Mouse (Mus musculus): ENCODE data around the gene Ggta1. TPM values are rescaled to one million over a fixed set of nuclear protein-coding genes. Genes with fewer than 3 reads are reported as not detected.
A peak's percentile ranks its signal among the peaks of the same experiment; 100 is the strongest.

Ggta1 gene
- polyA plus RNA-seq, 1 experiment from 2014 or later, result 5.0 TPM

DNA sequence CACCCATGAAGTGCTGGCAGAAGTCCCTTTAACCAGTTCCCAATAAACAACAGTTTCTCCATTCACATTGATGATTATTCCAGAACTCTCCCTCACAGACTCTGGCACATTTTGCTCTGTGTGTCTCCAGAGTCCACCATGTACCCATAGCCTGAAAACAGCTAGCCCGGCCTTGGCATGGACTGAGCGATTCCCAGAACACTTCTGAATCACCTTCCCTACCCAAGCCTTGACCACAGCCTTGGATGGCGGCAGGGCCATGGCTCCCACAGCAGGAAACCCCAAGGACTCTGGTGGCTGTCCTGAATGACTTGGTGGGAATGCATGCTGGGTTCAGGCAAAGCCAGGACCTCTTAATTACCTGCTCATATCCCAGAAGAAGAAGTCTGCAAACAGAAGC lies 22.6 kb downstream of the Ggta1 start:
- 91% methylated on average over 3 of the region's 3 CpGs for WGBS
- Histone ChIP-seq H3K27me3 (ENCODE audit: insufficient read depth, poor library complexity, severe bottlenecking) (no peaks in the 10 kb centered on the region), H3K9me3 (no peaks in the 10 kb centered on the region), H3K36me3 (no peaks in the 10 kb centered on the region), H3K4me1 (replicated peaks) (peaks cover 3% of the 10 kb centered on the region), H3K27ac (no peak overlapping the region), H3K4me3 (no peak overlapping the region)
- no peak for DNase-seq (ENCODE audit: low spot score)

DNA sequence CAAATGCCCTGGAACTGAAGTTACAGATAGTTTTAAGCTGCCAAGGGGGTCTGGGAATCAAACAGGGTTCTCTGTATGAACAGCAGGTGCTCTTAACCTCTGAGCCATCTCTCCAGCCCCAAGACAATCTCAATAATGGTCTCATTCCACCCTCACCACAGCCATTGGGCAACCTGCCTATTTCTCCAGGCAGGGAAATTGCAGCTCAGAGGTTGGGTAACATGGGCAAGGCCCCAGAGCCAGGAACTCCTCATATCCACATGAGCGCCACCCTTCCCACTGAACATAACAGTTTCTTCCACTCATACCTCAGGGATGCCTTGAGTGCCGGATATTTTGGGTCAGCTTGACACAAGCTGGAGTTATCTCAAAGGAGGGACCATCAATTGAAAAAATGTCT lies 25.2 kb downstream of the Ggta1 start:
- peaks cover 17% of the 10 kb centered on the region for H3K4me1 ChIP-seq (replicated peaks)
- DNase-seq (ENCODE audit: low spot score), result no peak
- 93% methylated on average over 2 of the region's 2 CpGs for WGBS
- H3K4me3 ChIP-seq, result no peak overlapping the region
- H3K27ac ChIP-seq, result no peak overlapping the region
- H3K9me3 ChIP-seq, result no peaks in the 10 kb centered on the region
- H3K36me3 ChIP-seq, result no peaks in the 10 kb centered on the region
- H3K27me3 ChIP-seq (ENCODE audit: insufficient read depth, poor library complexity, severe bottlenecking), result no peaks in the 10 kb centered on the region

DNA sequence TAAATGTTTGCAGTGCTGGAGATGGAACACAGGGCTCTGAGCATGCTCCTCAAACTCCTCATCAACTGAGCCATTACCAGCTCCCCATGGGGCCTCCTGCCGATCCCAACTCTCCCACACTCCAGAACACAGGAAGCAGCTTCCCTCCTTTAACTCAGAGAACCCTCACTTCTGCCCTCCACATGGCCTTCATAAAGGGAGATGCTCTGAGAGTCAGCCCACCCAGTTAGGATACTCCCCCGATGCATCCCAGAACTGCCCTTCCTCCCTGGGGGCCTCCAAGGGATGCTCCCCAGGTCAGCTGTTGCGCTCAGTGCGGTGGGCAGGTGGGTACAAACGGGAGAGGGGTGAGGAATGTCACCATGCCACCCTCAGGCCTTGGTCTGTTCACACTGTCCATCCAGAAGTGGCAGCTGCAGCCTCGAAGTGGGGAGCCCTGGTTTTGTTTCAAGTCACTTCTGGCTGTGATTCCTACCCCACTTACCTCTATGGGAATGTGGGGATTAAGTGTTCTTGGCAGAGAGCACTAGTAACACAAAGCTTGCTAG lies 28.4 kb downstream of the Ggta1 start:
- WGBS, result 88% methylated on average over 6 of the region's 6 CpGs
- H3K4me1 ChIP-seq (replicated peaks), result peaks cover 27% of the 10 kb centered on the region

DNA sequence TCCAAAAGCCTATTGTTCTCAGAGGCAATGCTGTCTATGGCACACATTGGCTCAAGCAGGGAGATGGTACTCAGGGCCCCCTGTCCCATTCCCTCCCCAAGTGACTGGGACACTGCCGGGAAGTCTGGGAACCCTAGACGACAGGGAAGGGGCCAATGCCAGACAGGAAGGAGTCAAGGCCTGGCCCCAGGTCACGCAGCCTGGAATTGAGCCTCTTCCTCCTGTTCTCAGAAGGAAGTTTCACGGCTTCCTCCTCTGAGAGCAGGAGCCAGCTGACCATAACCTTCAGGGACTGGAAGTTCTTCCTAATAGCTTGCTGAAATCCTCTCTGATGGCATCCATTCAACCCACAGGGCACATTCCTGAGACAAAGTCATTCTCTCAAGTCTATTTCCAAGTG lies 29.6 kb downstream of the Ggta1 start:
- Histone ChIP-seq H3K27ac (peak overlapping the region; percentile 75; the same call in 1 of the 2 replicates), H3K9me3 (no peaks in the 10 kb centered on the region), H3K4me1 (replicated peaks) (peaks cover 37% of the 10 kb centered on the region), H3K36me3 (no peaks in the 10 kb centered on the region), H3K4me3 (no peak overlapping the region), H3K27me3 (ENCODE audit: insufficient read depth, poor library complexity, severe bottlenecking) (no peaks in the 10 kb centered on the region)
- 68% methylated on average over 4 of the region's 4 CpGs for WGBS
- no peak for DNase-seq (ENCODE audit: low spot score)

More for the DNA sequence above, 28.4 kb downstream of the Ggta1 start:
- no peak for DNase-seq (ENCODE audit: low spot score)
- Histone ChIP-seq H3K9me3 (no peaks in the 10 kb centered on the region), H3K36me3 (no peaks in the 10 kb centered on the region), H3K27me3 (ENCODE audit: insufficient read depth, poor library complexity, severe bottlenecking) (no peaks in the 10 kb centered on the region), H3K27ac (no peak overlapping the region), H3K4me3 (no peak overlapping the region)

DNA sequence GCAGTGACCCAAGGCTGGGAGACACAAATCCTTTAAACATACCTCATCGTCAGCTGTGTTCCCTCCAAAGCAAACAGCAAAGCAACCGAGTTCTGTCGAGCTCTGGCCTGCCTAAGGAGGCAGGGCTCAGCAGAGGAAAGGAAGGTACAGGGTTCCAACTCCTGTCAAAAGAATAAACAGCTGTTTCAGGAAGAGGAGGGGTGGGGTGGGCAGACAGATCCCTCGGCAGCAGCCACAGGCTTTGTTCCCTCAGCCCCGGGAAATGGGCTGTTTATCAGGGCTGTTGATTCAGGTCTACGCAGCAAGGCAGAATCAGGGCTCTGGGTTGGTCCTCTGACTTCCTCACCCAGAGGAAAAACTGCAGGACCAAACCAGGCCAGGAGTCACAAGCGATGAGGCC lies 30.6 kb downstream of the Ggta1 start:
- Histone ChIP-seq H3K27ac (peak overlapping the region; percentile 75), H3K36me3 (no peaks in the 10 kb centered on the region), H3K27me3 (ENCODE audit: insufficient read depth, poor library complexity, severe bottlenecking) (no peaks in the 10 kb centered on the region), H3K9me3 (no peaks in the 10 kb centered on the region), H3K4me3 (no peak overlapping the region), H3K4me1 (replicated peaks) (peaks cover 42% of the 10 kb centered on the region)
- 38% methylated on average over 7 of the region's 7 CpGs for WGBS
- no peak for DNase-seq (ENCODE audit: low spot score)

DNA sequence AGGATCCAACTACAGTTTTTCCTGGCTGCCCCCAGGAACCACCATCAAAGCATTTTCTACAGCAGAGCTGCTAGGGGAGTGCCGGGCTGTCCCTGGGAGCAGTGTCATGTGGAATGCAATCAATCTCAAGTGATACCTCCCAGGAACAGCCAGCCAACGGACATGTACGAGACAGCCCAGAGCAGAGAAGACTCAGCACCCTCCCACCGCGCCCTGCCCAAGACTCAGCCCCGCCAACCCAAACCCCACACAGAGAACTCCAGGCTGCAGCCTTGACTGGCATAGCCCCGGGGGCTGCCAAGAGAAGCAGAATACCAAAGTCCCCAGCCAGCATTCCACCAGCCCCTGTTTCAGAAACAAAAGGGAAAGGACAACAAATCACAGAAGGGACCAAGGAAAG lies 31.0 kb downstream of the Ggta1 start:
- no peak for DNase-seq (ENCODE audit: low spot score)
- Histone ChIP-seq H3K4me3 (peak overlapping the region; percentile 12; the same call in 1 of the 2 replicates), H3K36me3 (no peaks in the 10 kb centered on the region), H3K4me1 (replicated peaks) (peaks cover 46% of the 10 kb centered on the region), H3K27ac (peak overlapping the region; percentile 75; the same call in 1 of the 2 replicates), H3K9me3 (no peaks in the 10 kb centered on the region), H3K27me3 (ENCODE audit: insufficient read depth, poor library complexity, severe bottlenecking) (no peaks in the 10 kb centered on the region)
- 48% methylated on average over 7 of the region's 7 CpGs for WGBS

DNA sequence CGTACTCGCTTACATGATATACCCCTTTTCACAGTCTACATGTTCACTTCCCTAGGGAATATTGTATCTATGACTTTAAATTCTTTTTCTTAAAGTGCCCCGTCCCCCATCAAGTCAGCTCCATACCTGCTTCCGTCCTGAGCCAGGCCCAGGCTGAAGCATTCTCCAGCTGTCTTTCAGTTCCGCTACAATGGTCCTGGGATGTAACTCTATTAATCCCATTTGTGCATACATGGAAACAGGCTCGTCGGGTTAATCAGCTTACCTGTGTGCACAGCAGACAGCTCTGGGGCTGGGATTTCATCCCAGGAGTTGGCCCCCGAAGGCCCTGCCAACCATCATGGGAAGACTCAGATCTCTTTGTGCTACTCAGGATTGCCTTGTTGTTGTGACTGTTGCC lies 32.2 kb downstream of the Ggta1 start:
- Histone ChIP-seq H3K27me3 (ENCODE audit: insufficient read depth, poor library complexity, severe bottlenecking) (no peaks in the 10 kb centered on the region), H3K27ac (no peak overlapping the region), H3K4me3 (no peak overlapping the region), H3K9me3 (no peaks in the 10 kb centered on the region), H3K36me3 (no peaks in the 10 kb centered on the region), H3K4me1 (replicated peaks) (peaks cover 46% of the 10 kb centered on the region)
- no peak for DNase-seq (ENCODE audit: low spot score)
- 87% methylated on average over 8 of the region's 8 CpGs for WGBS

DNA sequence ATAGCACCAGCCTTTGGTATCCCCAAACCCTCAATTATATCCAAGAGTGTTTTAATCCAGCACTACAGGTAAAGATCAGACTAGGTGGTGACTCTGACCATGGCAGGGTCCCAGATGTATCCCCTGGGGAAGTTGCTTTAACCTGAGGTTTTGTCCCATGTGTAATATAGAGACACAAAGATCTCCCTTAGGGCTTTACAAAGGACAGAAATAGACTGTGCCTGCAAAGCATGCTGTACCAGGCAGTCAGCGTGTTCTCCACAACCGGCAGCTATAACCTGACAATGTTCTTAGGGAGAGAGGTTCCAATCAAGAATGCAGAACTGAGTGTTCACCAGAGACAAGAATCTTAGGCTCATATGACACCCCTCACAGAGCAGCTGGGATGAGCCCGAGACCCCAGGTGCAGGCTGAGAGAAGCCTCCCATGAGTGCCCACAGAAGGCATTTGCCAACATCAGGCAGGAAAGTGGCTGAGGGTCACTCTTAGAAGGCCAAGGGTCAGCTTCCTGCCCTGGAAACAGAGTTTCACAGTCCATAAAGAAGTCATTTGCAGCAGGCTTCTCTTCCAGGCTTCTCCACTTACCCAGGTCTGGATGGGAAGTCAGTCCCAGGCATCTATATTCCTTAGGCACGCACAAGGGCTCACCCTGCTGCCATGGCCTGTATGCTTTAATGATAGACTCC lies 34.3 kb downstream of the Ggta1 start:
- H3K9me3 ChIP-seq, result no peaks in the 10 kb centered on the region
- DNase-seq (ENCODE audit: low spot score), result no peak

DNA sequence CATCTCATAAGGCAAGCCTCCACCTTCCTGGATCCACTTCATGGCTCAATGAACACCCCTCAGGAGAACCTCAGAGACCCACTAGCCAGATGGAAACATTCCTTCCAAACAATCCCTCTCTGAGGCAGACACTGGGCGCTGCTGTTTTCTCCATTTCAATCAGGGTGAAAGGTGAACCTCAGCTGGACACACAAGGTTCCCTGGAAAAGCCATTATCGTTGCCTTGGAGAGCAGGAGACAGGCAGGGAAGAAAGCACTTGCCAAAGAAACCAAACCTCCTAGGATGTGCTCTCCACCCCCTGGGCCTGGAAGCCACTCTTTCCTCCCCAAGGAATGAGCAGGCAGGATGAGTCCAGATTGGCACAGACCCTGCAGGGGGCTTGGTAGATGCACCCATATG lies 35.5 kb downstream of the Ggta1 start:
- DNase-seq (ENCODE audit: low spot score), result no peak
- WGBS, result 26% methylated on average over 2 of the region's 2 CpGs
- peaks cover 27% of the 10 kb centered on the region for H3K4me1 ChIP-seq (replicated peaks)

More for the DNA sequence above, 34.3 kb downstream of the Ggta1 start:
- no peaks in the 10 kb centered on the region for H3K27me3 ChIP-seq (ENCODE audit: insufficient read depth, poor library complexity, severe bottlenecking)
- WGBS, result 75% methylated on average over 4 of the region's 4 CpGs
- no peak overlapping the region for H3K4me3 ChIP-seq
- H3K4me1 ChIP-seq (replicated peaks), result peaks cover 38% of the 10 kb centered on the region
- H3K36me3 ChIP-seq, result no peaks in the 10 kb centered on the region
- H3K27ac ChIP-seq, result peak overlapping the region; percentile 6; the same call in 1 of the 2 replicates

DNA sequence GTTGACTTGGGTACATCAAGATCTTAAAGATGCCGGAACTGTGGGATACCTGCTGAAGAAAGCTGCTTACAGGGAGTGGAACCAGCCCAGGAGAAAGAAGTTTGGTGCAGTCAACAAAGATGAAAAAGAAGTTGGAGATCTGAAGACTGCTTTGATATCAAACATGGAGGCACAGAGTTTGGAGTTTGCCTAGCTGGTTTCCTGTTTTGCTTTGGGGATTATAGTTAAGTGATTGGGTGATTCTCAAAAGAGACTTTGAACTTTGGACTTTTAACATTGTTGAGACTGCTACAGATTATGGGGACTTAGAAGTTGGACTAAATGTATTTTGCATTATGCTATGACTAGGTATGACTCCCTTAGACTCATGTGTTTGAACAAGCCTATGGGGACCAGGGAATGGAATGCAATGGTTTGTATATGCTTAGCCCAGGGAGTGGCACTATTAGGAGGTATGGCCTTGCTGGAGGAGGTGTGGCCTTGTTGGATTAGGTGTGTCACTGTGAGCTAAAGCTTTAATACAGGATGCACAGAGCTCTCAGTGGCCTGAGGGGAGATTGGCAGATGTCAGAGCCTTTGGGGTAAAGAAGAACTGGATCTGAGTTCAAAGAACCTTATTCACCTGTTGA lies 39.2 kb downstream of the Ggta1 start:
- Histone ChIP-seq H3K4me1 (replicated peaks) (peaks cover 12% of the 10 kb centered on the region), H3K36me3 (peaks cover 9% of the 10 kb centered on the region; the same call in 1 of the 2 replicates), H3K27me3 (ENCODE audit: insufficient read depth, poor library complexity, severe bottlenecking) (no peaks in the 10 kb centered on the region), H3K27ac (no peak overlapping the region), H3K4me3 (no peak overlapping the region), H3K9me3 (peaks cover 5% of the 10 kb centered on the region; the same call in 1 of the 2 replicates)
- 100% methylated on average over 1 of the region's 1 CpGs for WGBS
- no peak for DNase-seq (ENCODE audit: low spot score)

More for the DNA sequence above, 35.5 kb downstream of the Ggta1 start:
- Histone ChIP-seq H3K36me3 (no peaks in the 10 kb centered on the region), H3K27ac (0 out of 2 replicates have a peak overlapping the region, but pooled peaks have one; percentile 47), H3K27me3 (ENCODE audit: insufficient read depth, poor library complexity, severe bottlenecking) (no peaks in the 10 kb centered on the region), H3K9me3 (no peaks in the 10 kb centered on the region), H3K4me3 (no peak overlapping the region)

DNA sequence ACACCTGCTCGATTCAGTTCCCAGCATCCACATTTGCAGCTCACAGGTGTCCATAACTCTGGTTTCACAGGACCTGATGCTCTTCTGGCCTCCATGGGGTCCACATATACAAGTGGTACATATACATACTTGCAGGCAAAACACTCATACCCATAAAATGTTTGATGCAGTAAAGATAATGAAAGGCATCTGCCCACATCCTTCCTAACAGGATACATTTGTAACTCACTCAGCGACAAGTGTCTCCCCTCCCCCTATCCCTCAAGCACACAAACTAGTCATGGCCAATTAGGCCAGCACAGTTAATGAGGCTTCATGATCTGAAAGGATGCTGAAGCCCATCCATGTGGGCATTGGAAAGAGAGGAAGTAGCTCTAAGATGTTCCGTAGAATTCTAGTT lies 40.6 kb downstream of the Ggta1 start:
- no peak overlapping the region for H3K4me3 ChIP-seq
- H3K9me3 ChIP-seq, result peaks cover 5% of the 10 kb centered on the region; the same call in 1 of the 2 replicates
- WGBS, result 89% methylated on average over 3 of the region's 3 CpGs
- no peaks in the 10 kb centered on the region for H3K27me3 ChIP-seq (ENCODE audit: insufficient read depth, poor library complexity, severe bottlenecking)
- no peak overlapping the region for H3K27ac ChIP-seq
- peaks cover 9% of the 10 kb centered on the region; the same call in 1 of the 2 replicates for H3K36me3 ChIP-seq
- peaks cover 3% of the 10 kb centered on the region for H3K4me1 ChIP-seq (replicated peaks)
- no peak for DNase-seq (ENCODE audit: low spot score)

DNA sequence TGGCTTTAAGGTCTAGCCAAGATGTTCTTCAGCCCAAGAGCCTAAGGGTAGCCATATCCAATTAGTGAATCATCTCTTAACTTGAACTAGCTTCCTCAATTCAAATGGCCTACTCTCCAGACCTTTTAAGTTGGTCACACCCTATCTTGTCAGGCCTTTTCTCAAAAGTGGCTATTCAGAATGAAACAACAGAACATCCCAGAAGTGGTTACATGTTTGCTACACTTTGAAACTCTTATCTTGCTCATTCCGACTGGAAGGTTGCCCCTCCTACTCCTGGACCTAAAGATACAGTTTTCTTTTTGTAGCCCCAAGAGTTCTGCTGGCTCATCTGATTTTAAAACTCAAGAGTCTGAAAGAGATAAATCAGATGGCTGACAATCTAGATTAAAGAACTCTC lies 42.4 kb downstream of the Ggta1 start:
- DNase-seq (ENCODE audit: low spot score), result no peak
- WGBS, result 81% methylated on average over 1 of the region's 1 CpGs
- Histone ChIP-seq H3K27ac (no peak overlapping the region), H3K4me3 (no peak overlapping the region), H3K27me3 (ENCODE audit: insufficient read depth, poor library complexity, severe bottlenecking) (no peaks in the 10 kb centered on the region), H3K9me3 (peaks cover 5% of the 10 kb centered on the region; the same call in 1 of the 2 replicates), H3K4me1 (replicated peaks) (no peaks in the 10 kb centered on the region), H3K36me3 (peaks cover 9% of the 10 kb centered on the region; the same call in 1 of the 2 replicates)

DNA sequence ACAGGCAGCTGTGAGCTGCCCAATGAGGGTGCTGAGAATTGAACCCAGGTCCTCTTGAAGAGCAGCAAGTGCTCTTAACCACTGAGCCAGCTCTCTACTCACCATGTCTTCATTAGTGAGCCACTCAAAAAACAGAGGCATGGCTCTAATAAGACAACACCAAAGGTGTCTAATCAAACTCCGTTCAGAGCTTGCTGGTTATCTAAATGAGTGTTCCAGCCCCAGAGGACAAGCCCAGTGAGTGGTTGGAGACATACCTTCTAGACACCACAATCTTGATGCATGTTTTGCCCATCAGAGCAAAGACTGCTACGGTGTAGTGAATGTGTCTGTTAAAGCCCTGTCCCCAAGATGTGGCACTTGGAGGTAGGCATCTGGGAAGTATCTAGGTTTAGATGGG lies 43.4 kb downstream of the Ggta1 start:
- H3K27ac ChIP-seq, result no peak overlapping the region
- H3K4me1 ChIP-seq (replicated peaks), result no peaks in the 10 kb centered on the region
- peaks cover 5% of the 10 kb centered on the region; the same call in 1 of the 2 replicates for H3K9me3 ChIP-seq
- no peaks in the 10 kb centered on the region for H3K27me3 ChIP-seq (ENCODE audit: insufficient read depth, poor library complexity, severe bottlenecking)
- no peak overlapping the region for H3K4me3 ChIP-seq
- no peak for DNase-seq (ENCODE audit: low spot score)
- WGBS, result 93% methylated on average over 2 of the region's 2 CpGs
- H3K36me3 ChIP-seq, result peaks cover 9% of the 10 kb centered on the region; the same call in 1 of the 2 replicates

All from hindbrain, embryonic 10.5 days (tissue).